Mouse (Mus musculus) embryonic facial prominence, embryonic 13.5 days (tissue): Measurements from ENCODE around the gene Ralgapa2. TPM values are rescaled to one million over a fixed set of nuclear protein-coding genes. Genes with fewer than 3 reads are reported as not detected.

Experiments used
- ATAC-seq: fragments of 200-750 bp; cut with Nextera tagmentation; 2 replicates; pipeline ENCODE4 v1.8.0; 2017; ENCODE audit warnings: low read depth; ENCODE audit not compliant: insufficient number of reproducible peaks, insufficient read depth, low FRiP score, low TSS enrichment
- H3K27ac ChIP-seq: fragments of 300-500 bp; sonication (generic); 2 replicates; pipeline ENCODE4 v1.5.1; 2015; ENCODE audit warnings: moderate library complexity, mild to moderate bottlenecking, inconsistent platforms
- H3K27me3 ChIP-seq: fragments of 300-500 bp; sonication (generic); 2 replicates; pipeline ENCODE4 v1.6.1; 2015; ENCODE audit warnings: mild to moderate bottlenecking, inconsistent platforms
- H3K36me3 ChIP-seq: fragments of 300-500 bp; sonication (generic); 2 replicates; pipeline ENCODE4 v1.6.1; 2015; ENCODE audit warnings: mild to moderate bottlenecking, inconsistent platforms
- H3K4me1 ChIP-seq: fragments of 300-500 bp; sonication (generic); 2 replicates; pipeline ENCODE4 v1.6.1; 2015; ENCODE audit warnings: inconsistent platforms
- H3K4me2 ChIP-seq: fragments of 300-500 bp; sonication (generic); 2 replicates; pipeline ENCODE4 v1.6.1; 2015; ENCODE audit warnings: moderate library complexity, mild to moderate bottlenecking, inconsistent platforms
- H3K4me3 ChIP-seq: fragments of 300-500 bp; sonication (generic); 2 replicates; pipeline ENCODE4 v1.5.1; 2015; ENCODE audit warnings: mild to moderate bottlenecking, inconsistent platforms
- H3K9ac ChIP-seq: fragments of 300-500 bp; sonication (generic); 2 replicates; pipeline ENCODE4 v1.6.1; 2015; ENCODE audit warnings: mild to moderate bottlenecking, inconsistent platforms
- H3K9me3 ChIP-seq: fragments of 300-500 bp; sonication (generic); 2 replicates; pipeline ENCODE4 v1.6.1; 2016; ENCODE audit warnings: inconsistent platforms
- WGBS: fragments of 180-500 bp; shearing (Covaris S2); methylation state at CpG from one replicate; pipeline ENCODE4 v1.1.7; 2015; ENCODE audit warnings: mixed read lengths; 5-methylcytosine and 5-hydroxymethylcytosine counted together
- polyA plus RNA-seq: library from polyadenylated mRNA; unstranded; fragments of >200 nt; fragmentation: Nextera tagmentation; extraction: Ambion mirVana; gene quantifications from 2 replicates; pipeline ENCODE4 v1.2.1, GENCODE M21; 2015

Ralgapa2 gene
- 8.1 and 8.5 TPM in 2 replicates for polyA plus RNA-seq

DNA sequence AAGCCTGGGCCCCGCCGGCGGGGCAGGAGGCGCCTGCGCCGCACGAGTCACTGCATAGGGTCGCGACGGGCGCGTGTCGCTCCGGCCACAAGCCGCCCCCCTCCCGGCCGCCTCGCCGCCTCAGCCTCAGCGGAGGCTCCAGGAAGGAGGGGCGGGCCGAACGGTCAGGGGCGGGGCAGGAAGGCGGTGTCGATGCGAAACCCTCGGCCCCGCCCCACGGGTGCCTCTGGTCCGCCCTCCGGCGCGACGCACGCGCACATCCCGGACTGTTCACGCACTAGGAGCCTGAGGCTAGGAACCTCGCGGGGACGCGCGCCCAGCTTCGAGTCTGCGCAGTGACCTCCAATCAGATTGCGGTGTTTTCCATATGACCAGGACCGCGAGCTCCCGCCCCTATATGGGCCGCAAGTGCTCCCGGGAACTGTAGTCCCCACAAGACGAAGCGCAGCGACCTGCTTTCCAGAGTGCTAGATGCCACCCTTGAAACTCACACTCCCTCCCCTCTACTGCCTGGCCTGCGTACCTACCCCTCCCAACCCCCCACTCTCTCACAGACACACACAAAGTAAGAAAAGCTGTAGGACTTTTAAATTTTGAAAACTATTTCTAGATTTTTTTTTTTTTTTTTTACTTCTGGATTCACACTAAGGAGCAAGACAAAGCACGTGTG, at the start of gene Ralgapa2:
TSS of gene Ralgapa2 (minus strand) at position 434 of the 670 bp plus-strand sequence.
- Histone ChIP-seq H3K4me3 (peak within 1 kb of the TSS; percentile 83), H3K9ac (peak within 1 kb of the TSS; percentile 84), H3K9me3 (no peaks in the 10 kb centered on the region), H3K4me1 (peaks cover 11% of the 10 kb centered on the region; the same call in 1 of the 2 replicates), H3K36me3 (no peaks in the 10 kb centered on the region), H3K27me3 (no peaks in the 10 kb centered on the region), H3K4me2 (peak within 1 kb of the TSS; percentile 82), H3K27ac (peak within 1 kb of the TSS; percentile 48; the same call in 1 of the 2 replicates)
- WGBS: under 1% methylated on average over 50 of the region's 57 CpGs
- peak; percentile 98 for ATAC-seq

DNA sequence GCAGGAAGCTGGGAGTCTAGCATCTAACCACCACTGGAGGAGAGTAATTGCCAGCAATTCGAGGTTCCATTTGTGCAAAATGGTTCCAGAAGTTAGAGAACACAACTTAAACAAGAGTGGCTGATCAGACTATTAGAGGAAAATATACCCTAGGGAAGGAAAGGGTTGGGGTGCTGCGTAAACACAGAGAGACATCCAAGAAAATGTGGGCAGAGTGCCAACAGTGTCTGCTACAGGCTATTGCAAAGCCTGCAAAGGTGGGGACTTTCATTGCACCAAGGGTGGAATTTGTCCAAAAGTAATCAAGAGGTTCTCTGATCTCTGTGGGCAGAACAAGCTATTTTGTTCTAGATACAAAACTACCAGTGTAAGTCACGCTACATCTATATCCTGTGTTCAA, 49.4 kb upstream of the Ralgapa2 start:
- WGBS: 35% methylated on average over 3 of the region's 3 CpGs
- Histone ChIP-seq H3K27me3 (no peaks in the 10 kb centered on the region), H3K4me3 (no peak overlapping the region), H3K9ac (no peak overlapping the region), H3K4me1 (peaks cover 9% of the 10 kb centered on the region; the same call in 1 of the 2 replicates), H3K36me3 (no peaks in the 10 kb centered on the region), H3K4me2 (no peak overlapping the region), H3K27ac (no peak overlapping the region), H3K9me3 (no peaks in the 10 kb centered on the region)
- ATAC-seq: no peak

DNA sequence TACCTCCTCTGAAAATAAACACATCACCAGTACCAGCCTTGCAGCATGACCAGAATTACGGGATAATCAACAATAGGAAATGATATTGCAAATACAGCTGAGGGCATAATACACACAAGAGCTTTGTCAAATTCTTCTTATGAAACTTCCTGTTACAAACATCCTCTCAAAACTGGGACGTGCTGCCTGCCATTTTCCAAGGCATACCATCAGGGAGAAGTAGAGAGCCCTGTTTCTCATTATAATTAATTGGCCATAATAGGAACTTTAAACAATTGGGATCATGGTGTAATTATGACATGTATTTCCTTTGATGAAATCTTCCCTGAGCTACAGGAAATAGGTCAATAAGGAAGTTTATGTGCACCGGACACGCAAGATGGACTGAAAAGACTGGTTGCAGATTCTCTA, 48.5 kb upstream of the Ralgapa2 start:
- Histone ChIP-seq H3K4me2 (no peak overlapping the region), H3K9ac (no peak overlapping the region), H3K36me3 (no peaks in the 10 kb centered on the region), H3K27me3 (no peaks in the 10 kb centered on the region), H3K4me3 (no peak overlapping the region), H3K4me1 (peaks cover 9% of the 10 kb centered on the region; the same call in 1 of the 2 replicates), H3K27ac (no peak overlapping the region), H3K9me3 (no peaks in the 10 kb centered on the region)
- WGBS: 43% methylated on average over 4 of the region's 4 CpGs
- no peak for ATAC-seq

DNA sequence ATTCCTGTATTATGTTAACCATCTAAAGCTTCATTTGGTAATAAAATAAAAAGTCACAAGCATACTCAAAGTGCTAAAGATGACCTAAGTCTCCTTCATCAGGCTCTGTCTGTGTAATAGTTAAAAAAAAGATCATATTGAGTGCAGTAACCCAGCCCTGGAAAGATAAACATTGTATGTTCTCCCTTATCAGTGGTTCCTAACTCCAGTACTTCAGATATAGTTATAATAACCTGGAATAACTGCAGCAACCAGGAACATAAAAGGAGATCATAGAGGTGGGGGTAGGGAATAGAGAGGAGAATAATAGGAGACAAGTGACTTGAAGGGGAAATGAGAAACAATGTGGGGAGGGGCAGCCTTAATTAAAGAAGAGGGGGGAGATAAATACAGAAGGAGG, 44.0 kb upstream of the Ralgapa2 start:
- peaks cover 7% of the 10 kb centered on the region; the same call in 1 of the 2 replicates for H3K4me1 ChIP-seq
- ATAC-seq: no peak
- H3K9me3 ChIP-seq: no peaks in the 10 kb centered on the region
- no peaks in the 10 kb centered on the region for H3K27me3 ChIP-seq
- no peak overlapping the region for H3K4me2 ChIP-seq
- H3K27ac ChIP-seq: no peak overlapping the region
- no peak overlapping the region for H3K9ac ChIP-seq
- H3K36me3 ChIP-seq: no peaks in the 10 kb centered on the region
- no peak overlapping the region for H3K4me3 ChIP-seq

DNA sequence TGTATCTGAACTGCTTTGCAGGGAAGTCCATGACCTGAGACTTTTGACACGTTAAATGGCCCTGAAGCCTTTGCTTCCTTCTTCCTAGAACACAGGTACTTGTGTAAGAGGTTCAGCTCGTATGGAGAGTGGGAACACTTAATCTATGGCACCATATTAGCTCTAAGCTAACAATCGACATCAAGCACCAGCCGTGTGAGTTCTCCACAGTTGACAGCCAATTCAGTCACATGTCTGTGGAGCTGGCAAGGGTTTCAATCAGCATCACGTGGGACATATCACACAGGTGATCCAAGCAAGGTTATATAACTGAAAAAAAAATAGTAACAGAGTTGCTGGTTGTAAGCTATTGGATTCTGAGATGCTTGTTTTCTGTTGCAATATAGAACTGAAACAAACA, 43.2 kb upstream of the Ralgapa2 start:
- Histone ChIP-seq H3K27ac (no peak overlapping the region), H3K36me3 (no peaks in the 10 kb centered on the region), H3K4me3 (no peak overlapping the region), H3K4me1 (peaks cover 1% of the 10 kb centered on the region; the same call in 1 of the 2 replicates), H3K4me2 (no peak overlapping the region), H3K9ac (no peak overlapping the region), H3K9me3 (no peaks in the 10 kb centered on the region), H3K27me3 (no peaks in the 10 kb centered on the region)
- WGBS: 70% methylated on average over 5 of the region's 5 CpGs
- ATAC-seq: no peak

- 23% methylated on average over 2 of the region's 2 CpGs for WGBS
- no peak overlapping the region for H3K4me3 ChIP-seq
These were observed 41.6 kb upstream of the Ralgapa2 start for GRCm38 (mm10) chr2:146553701-146554100.

DNA sequence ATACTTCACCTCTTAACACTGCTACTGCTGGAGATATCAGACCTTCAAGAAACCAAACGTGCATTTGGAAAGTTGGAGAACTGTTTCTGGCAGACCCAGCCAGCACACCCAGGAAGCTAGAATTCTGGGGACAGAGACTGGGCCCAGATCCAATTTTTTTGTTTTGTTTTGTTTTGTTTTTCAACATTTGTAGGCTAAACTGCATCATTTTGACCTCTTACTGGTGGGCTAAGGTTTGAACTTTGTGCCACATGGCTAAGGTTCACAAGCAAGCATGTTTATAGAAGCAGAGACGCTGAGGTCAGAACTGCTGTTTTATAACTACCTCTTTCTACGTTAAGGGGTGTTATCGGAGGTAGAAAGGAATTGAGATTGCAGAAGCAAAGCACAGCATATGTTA, 39.7 kb upstream of the Ralgapa2 start:
- WGBS: 86% methylated on average over 4 of the region's 4 CpGs
- no peaks in the 10 kb centered on the region for H3K9me3 ChIP-seq
- H3K9ac ChIP-seq: no peak overlapping the region
- peaks cover 3% of the 10 kb centered on the region; the same call in 1 of the 2 replicates for H3K4me1 ChIP-seq
- no peak overlapping the region for H3K27ac ChIP-seq
- no peak overlapping the region for H3K4me3 ChIP-seq
- ATAC-seq: no peak
- H3K4me2 ChIP-seq: no peak overlapping the region
- no peaks in the 10 kb centered on the region for H3K27me3 ChIP-seq
- no peaks in the 10 kb centered on the region for H3K36me3 ChIP-seq

More at GRCm38 (mm10) chr2:146553701-146554100, 41.6 kb upstream of the Ralgapa2 start:
- no peaks in the 10 kb centered on the region for H3K9me3 ChIP-seq
- no peak overlapping the region for H3K27ac ChIP-seq
- H3K36me3 ChIP-seq: no peaks in the 10 kb centered on the region
- H3K4me2 ChIP-seq: no peak overlapping the region
- no peak for ATAC-seq
- no peak overlapping the region for H3K9ac ChIP-seq
- peaks cover 3% of the 10 kb centered on the region; the same call in 1 of the 2 replicates for H3K4me1 ChIP-seq
- no peaks in the 10 kb centered on the region for H3K27me3 ChIP-seq

DNA sequence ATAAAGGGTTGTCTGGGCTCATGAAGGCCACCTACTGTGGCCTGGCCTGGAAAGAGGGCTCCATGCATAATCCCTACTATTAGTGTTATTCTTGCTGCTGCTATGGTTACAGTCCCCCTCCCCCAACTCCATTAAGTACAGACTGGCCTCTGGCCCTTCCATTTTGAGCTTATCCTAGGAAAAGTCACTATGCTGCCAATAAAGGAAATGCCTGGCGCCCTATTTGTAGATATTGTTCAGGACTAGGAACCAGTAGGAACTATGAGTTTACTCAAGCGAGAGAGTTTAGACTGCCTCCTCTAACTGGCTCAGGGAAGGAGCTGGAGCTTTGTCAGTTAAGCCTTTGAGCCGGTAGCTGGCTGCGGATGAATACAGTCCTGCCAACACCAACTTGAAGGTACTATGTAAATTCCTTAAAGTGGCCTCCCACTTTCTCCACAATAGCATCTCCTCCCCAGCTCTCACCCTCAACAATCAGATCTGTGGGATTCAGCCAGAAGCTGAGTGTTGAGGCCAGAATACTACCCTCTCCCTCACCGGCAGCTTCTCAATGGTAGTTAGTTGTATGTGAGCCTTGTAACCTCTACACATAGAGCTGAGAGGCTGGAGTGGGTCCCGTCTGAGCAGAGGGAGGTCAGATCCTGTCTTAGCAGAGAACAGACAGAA, 37.1 kb upstream of the Ralgapa2 start:
- Histone ChIP-seq H3K4me2 (no peak overlapping the region), H3K4me3 (no peak overlapping the region), H3K9ac (no peak overlapping the region), H3K9me3 (no peaks in the 10 kb centered on the region), H3K4me1 (peaks cover 3% of the 10 kb centered on the region; the same call in 1 of the 2 replicates), H3K27me3 (no peaks in the 10 kb centered on the region), H3K27ac (no peak overlapping the region), H3K36me3 (no peaks in the 10 kb centered on the region)
- no peak for ATAC-seq
- 21% methylated on average over 6 of the region's 6 CpGs for WGBS

- Histone ChIP-seq H3K27ac (no peak overlapping the region), H3K9me3 (peaks cover 4% of the 10 kb centered on the region; the same call in 1 of the 2 replicates), H3K9ac (no peak overlapping the region), H3K36me3 (no peaks in the 10 kb centered on the region), H3K4me3 (no peak overlapping the region), H3K4me2 (no peak overlapping the region), H3K27me3 (no peaks in the 10 kb centered on the region), H3K4me1 (peaks cover 3% of the 10 kb centered on the region; the same call in 1 of the 2 replicates)
- ATAC-seq: no peak
- 57% methylated on average over 1 of the region's 1 CpGs for WGBS
These were observed 32.1 kb upstream of the Ralgapa2 start for GRCm38 (mm10) chr2:146544155-146544814.

GRCm38 (mm10) chr2:146533118-146533949, 21.2 kb upstream of the Ralgapa2 start:
- H3K27ac ChIP-seq: no peak overlapping the region
- no peak overlapping the region for H3K9ac ChIP-seq
- no peaks in the 10 kb centered on the region for H3K9me3 ChIP-seq
- ATAC-seq: no peak
- H3K4me1 ChIP-seq: no peaks in the 10 kb centered on the region
- no peaks in the 10 kb centered on the region for H3K27me3 ChIP-seq
- H3K36me3 ChIP-seq: no peaks in the 10 kb centered on the region
- no peak overlapping the region for H3K4me3 ChIP-seq
- 74% methylated on average over 8 of the region's 8 CpGs for WGBS
- H3K4me2 ChIP-seq: no peak overlapping the region

DNA sequence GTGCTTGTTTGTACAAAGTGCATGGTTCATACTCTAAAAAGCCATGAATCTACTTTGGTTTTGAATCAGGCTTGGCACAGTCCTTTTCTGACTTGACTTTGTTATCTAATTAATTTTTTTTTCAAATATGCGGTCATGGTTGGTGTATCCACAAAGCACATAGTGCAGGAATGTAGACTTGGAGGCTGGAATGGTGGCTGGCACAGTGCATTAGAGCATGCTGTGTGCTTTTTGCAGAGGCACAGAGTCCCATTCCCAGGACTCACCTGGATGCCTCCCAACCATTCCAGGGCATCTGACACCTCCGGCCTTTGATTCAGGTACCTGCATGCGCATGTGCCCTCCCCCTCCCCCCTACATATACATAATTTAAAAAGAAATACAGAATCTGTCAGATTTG, 20.3 kb upstream of the Ralgapa2 start:
- Histone ChIP-seq H3K27ac (no peak overlapping the region), H3K9me3 (no peaks in the 10 kb centered on the region), H3K27me3 (no peaks in the 10 kb centered on the region), H3K4me1 (no peaks in the 10 kb centered on the region), H3K9ac (no peak overlapping the region), H3K4me3 (no peak overlapping the region), H3K36me3 (no peaks in the 10 kb centered on the region), H3K4me2 (no peak overlapping the region)
- no peak for ATAC-seq
- WGBS: 89% methylated on average over 3 of the region's 3 CpGs
